Mouse (Mus musculus) layer of hippocampus, adult 2 months (tissue): Measurements from ENCODE around the gene Xpo6. TPM values are rescaled to one million over a fixed set of nuclear protein-coding genes. Genes with fewer than 3 reads are reported as not detected.

Experiments
- DNase-seq, 2 experiments: peaks; one replicate each; pipeline ENCODE4 v3.0.0; 2022; ENCODE audit warnings: low spot score in 2 of 2
- H3K27ac ChIP-seq: fragments of 200-600 bp; 2 replicates; pipeline ENCODE4 v1.8.1; 2022
- H3K4me3 ChIP-seq: fragments of 200-600 bp; 2 replicates; pipeline ENCODE4 v1.8.1; 2022; ENCODE audit warnings: mild to moderate bottlenecking
- CTCF ChIP-seq: fragments of 200-600 bp; conservative IDR thresholded peaks from 2 replicates; pipeline ENCODE4 v1.8.1; 2022; ENCODE audit warnings: antibody characterized with exemption, mild to moderate bottlenecking, moderate library complexity
- total RNA-seq, 2 experiments: library from RNA; stranded (reverse); gene quantifications; 2 replicates each; pipeline ENCODE4 v1.2.3; 2021

Xpo6 gene
- total RNA-seq, 2 experiments from 2014 or later = 91.1 to 92.3 TPM

DNA sequence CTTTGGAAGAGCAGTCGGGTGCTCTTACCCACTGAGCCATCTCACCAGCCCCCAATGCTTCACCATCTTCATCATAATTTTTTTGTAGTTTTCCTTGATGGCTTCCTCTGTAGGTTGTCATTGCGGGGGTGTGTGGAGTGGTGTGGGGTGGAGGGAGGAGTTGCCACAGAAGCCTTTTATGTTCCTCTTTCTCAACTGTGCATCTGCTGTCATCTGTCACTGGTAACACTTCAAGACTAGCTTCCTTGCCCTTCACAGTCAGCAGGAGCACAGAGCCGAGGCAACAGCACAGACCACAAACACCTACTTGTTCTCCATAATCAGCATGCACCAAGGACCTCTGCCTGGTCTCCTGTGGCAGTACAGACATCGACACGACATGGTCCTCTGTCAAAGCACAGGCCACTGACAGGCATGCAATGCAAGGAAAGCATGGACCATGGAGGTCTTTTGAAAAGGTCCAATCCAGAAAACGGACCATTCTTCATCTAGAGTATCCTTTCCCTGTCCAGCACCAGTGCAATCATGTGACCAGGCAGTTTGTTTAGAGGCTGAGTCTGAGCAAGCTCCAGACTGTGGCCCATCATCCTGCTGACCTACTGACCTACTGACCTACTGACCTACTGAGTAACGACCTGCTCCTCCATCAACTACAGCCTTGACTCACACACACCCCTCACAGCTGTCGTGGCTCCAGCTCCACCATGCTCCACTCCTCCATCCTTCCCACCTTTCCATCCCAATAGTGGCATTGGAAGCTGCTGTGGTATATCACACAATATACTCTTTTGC lies 30.3 kb upstream of the Xpo6 start:
- TF ChIP-seq CTCF = no peak
- Histone ChIP-seq H3K27ac (no peak overlapping the region), H3K4me3 (no peak overlapping the region)
- no peak for DNase-seq

DNA sequence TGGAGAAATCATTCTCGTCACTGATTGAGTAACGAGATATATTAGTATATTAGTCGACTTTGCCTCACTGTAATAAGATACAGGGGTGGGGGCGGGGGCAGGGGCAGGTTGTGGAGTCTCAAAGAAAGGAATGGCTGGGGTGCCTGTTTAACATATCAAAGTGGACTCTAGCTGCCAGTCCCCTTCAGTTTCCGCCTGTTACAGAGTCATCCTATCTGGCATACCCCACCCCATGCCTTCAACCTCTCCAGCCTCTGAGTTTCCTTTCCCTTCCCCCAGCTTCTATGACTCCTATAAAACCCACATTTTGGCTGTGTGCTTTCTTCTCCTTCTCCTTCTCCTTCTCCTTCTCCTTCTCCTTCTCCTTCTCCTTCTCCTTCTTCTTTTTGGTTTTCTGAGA lies 25.8 kb upstream of the Xpo6 start:
- DNase-seq = no peak
- TF ChIP-seq CTCF = no peak
- Histone ChIP-seq H3K4me3 (no peak overlapping the region), H3K27ac (no peak overlapping the region)

DNA sequence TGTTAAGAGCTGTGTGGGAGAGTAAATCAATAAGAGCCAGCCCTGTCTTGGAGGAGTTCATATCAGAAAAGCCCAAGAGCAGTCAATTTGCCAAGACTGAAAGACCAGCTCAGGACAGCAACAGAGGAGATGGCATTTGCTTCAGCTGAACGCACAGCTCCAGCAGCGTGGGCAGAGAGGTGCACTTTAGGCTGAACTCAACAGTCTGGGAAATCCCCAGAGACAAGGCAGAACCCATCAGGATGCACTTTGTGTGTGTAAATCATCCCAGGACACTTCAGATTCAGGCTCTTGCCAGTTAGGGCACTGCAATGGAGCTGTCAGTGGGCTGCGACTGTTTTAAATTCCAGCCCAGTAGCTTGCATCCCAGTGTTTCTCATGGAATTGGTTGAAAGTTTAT lies 22.5 kb upstream of the Xpo6 start:
- Histone ChIP-seq H3K4me3 (no peak overlapping the region), H3K27ac (no peak overlapping the region)
- no peak for TF ChIP-seq CTCF
- DNase-seq = no peak

DNA sequence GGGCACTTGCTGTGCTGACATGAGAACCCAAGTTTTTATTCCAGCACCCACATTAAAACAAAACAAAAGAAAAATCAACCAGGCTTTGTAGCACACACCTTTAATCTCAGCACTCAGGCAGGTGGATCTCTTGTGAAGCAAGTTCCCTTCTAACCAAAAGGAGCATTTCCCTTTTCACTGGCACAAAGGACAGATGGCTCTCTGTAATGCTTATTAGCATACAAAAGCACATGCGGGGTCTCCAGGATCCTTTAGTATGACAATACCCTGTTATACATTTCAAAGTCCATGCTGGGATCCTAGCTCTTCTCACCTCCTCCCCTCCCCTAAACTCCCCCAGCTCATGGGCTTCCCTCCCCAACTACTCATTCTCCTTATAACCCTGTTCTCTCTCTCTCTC lies 20.3 kb upstream of the Xpo6 start:
- Histone ChIP-seq H3K27ac (no peak overlapping the region), H3K4me3 (no peak overlapping the region)
- TF ChIP-seq CTCF = no peak
- DNase-seq = no peak

DNA sequence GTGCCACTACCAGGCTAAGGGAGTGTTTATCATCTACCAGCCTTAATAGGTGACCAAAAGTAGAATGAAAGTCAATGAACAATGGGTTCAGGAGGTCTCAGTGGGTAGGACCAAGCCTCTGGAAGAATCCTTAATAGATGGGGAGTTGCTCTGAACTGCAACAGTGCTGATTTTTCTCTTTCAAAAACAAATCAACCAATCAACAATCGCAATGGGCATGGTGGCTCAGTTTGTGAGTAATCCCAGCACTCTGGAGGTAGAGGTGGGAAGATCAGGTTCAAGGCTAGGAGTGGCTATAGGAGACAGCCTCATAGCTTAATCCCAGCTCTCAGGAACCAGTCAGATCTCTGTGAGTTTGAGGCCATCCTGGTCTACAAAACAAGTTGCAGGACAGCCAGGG lies 18.0 kb upstream of the Xpo6 start:
- no peak for TF ChIP-seq CTCF
- DNase-seq = no peak
- no peak overlapping the region for H3K4me3 ChIP-seq
- no peak overlapping the region for H3K27ac ChIP-seq

DNA sequence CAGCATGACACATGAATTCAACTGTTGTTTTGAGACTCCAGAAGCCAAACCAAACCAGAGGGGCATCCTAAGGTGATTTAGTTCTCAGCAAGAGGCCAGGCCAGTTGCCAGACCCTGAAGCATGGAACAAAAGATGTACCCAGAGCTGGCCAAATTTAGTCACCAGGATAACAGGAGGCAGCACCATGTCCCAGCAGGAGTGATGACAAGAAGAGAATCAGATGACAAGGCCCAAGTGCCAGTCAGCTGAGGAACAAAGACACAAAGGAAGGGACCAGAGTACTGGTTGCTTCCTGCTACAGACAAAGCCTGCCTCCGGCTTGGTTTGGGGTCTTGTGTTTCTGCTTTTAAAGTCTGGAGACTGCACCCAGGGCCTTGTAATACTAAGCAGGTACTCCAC lies 16.6 kb upstream of the Xpo6 start:
- no peak overlapping the region for H3K4me3 ChIP-seq
- TF ChIP-seq CTCF = no peak
- DNase-seq = no peak
- no peak overlapping the region for H3K27ac ChIP-seq

DNA sequence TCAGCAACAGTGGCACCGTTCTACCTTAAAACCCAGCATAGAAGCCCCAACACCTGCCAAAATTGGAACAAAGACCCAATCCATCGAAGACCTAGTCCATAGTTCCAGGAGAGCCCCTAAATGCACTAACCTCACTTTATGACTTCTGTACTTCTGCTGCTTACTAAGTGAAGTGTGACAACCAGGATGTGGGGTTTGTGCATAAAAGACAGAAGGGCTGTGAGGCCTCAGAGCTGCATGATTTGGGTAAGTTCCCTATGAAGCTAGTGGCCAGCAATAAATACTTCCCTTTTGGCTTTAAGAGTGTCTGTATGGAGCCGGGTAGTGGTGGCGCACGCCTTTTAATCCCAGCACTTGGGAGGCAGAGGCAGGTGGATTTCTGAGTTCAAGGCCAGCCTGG lies 10.6 kb upstream of the Xpo6 start:
- Histone ChIP-seq H3K4me3 (no peak overlapping the region), H3K27ac (no peak overlapping the region)
- TF ChIP-seq CTCF = no peak
- no peak for DNase-seq

DNA sequence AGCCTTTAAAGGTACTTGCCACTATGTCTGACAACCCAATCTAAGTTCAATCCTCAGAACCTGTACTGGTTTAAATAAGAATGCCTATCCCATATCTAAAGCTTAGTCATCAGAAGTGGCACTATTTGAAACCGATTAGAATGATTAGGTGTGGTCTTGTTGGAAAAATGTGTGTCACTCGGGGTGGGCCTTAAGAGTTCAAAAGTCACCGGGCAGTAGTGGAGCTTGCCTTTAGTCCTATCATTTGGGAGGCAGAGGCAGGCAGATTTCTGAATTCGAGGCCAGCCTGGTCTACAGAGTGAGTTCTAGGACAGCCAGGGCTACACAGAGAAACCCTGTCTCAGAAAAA lies 670 bp upstream of the Xpo6 start:
- TF ChIP-seq CTCF = no peak
- H3K4me3 ChIP-seq = peak overlapping the region; percentile 91
- DNase-seq = no peak
- H3K27ac ChIP-seq = peak overlapping the region; percentile 93

DNA sequence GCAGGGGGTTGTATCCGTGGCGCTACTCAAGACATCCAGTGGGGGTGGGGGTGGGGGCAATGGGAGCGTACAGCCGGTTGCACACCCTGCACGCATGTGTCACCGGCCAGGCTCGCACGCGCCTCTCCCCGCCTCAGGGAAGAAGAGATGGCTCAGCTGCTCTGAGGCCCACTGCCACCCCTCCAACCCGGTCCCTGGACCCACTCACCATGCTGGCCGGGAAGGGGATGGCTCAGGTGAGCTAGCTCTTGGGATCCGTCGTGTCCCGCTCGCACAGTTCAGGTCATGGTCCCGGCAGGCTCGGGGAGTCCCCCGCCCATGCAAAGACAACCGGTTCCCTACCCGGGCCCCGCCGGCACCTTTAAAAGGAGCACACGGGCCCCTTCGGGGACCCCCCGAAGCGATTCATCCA lies 604 bp downstream of the Xpo6 start:
- H3K27ac ChIP-seq = peak overlapping the region; percentile 93
- no peak for TF ChIP-seq CTCF
- peak in 1 of 2 experiments; percentile 36 for DNase-seq

DNA sequence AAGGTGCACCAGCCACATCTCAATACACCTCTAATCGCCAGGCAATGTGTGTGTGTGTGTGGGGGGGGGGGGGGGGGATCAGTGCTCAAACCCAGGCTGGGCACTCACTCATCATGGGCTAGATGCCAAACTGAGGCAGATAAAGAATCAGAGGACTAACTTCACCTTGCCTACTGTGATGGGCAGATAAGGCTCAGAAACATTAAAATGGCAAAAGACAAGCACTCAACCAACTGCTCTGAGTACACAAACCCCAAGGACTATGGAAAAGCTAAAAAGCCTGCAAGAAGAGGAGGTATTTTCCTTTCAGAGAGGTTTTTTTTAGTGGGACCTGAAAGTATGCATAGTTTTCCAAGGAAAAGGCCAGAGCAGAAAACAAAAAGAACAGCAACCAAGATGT lies 1.4 kb downstream of the Xpo6 start:
- TF ChIP-seq CTCF = no peak
- DNase-seq = no peak
- peak overlapping the region; percentile 93 for H3K27ac ChIP-seq
- H3K4me3 ChIP-seq = peak overlapping the region; percentile 91

More for the DNA sequence above, 604 bp downstream of the Xpo6 start:
- H3K4me3 ChIP-seq = peak overlapping the region; percentile 91

DNA sequence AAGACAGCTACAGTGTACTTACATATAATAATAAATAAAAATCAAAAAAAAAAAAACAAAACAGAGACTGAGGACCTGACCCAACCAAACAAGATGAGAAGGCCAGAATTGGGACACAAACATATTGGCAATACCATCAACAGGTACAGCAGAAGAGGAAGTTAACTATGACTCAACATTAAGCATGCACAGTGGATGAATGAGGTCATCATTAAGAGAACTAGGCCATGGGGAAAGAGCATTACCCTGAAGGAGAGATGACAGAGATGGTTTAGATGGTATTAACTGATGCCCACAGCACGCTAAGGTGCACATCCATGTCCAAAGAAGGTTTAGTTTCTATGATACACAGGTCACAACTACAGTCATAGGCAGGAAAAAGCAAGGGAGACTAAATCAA lies 6.1 kb downstream of the Xpo6 start:
- no peak overlapping the region for H3K27ac ChIP-seq
- no peak for TF ChIP-seq CTCF
- DNase-seq = no peak
- no peak overlapping the region for H3K4me3 ChIP-seq

DNA sequence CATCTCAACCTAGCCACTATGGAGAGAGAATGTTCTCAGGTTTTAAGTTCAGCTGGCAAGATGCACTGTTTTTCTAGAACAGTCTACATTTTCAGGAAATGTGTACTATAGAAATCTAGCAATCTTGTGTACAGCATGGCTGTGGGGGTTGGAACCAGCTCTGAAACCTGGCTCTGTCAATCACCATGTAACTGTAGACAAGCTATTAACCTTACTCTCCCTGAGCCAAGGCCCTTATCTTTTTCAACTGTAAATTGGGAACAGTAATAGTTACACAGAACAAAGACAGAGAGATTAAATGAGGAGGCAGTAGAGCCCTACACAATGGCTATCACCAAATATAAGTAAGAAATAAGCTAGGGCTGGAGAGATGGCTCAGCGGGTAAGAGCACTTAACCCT lies 8.8 kb downstream of the Xpo6 start:
- DNase-seq = no peak
- H3K4me3 ChIP-seq = no peak overlapping the region
- H3K27ac ChIP-seq = no peak overlapping the region
- TF ChIP-seq CTCF = no peak

DNA sequence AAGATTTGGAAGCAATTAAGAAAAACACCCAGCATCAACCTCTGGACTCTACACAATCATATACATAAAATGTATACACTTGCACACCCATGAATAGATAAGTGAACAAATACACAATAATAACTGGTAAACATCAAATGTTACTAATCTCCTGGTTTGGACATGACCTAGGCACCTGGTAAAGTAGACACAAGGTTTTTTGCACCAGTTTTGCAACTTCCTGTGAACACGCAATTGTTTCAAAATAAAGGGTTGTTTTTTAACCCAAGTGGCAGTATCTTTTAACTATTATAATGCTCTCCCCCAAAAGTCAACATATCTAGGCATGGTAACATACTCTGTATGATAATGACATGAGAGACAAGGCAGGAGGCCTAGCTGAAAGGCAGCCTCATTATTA lies 10.8 kb downstream of the Xpo6 start:
- no peak for TF ChIP-seq CTCF
- no peak for DNase-seq
- no peak overlapping the region for H3K27ac ChIP-seq
- H3K4me3 ChIP-seq = no peak overlapping the region

DNA sequence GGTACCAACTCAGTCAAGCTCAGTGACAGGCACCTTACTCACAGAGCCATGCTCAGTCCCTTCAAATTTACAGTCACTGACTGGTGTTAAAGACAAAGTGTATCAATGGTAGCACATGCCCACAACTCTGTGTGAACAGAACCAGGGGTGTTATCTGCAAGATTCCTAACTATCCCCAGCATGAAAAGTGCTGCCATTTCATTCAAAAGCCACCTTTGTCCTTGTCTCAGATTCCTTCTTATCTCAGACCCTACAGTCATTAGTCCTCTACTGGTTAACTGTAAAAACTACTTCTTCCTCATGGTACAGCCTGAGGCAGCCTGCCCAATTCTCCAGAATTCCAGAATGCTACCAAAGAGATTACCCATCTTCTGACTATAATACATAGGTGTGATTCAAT lies 14.3 kb downstream of the Xpo6 start:
- DNase-seq = no peak
- no peak overlapping the region for H3K27ac ChIP-seq
- H3K4me3 ChIP-seq = no peak overlapping the region
- no peak for TF ChIP-seq CTCF

DNA sequence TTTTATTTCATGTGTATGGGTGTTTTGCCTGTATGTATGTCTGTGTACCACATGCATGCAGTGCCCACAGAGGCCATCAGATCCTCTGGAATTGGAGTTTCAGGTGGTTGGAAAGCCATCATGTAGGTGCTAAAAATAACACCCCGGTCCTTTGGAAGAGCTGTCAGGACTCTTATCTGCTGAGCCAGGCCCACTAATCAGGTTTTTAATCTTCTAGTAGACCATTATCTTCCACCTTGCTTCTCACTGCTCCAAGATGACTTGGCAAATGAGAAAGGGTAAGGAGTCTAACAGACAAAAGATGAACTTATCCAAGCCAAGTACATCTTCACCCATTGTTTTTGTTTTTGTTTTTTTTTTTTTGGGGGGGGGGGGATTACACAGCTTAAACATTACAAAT lies 16.7 kb downstream of the Xpo6 start:
- DNase-seq = no peak
- no peak for TF ChIP-seq CTCF
- Histone ChIP-seq H3K4me3 (no peak overlapping the region), H3K27ac (no peak overlapping the region)
